Mouse (Mus musculus): ENCODE data around the gene Hist1h2be. TPM values are rescaled to one million over a fixed set of nuclear protein-coding genes. Genes with fewer than 3 reads are reported as not detected.

The Hist1h2be gene
- 0.49 and 0.51 TPM in 2 replicates for polyA plus RNA-seq (2015; fragmentation: Nextera tagmentation; extraction: Ambion mirVana)

- peak; percentile 74 for DNase-seq
- H3K4me3 ChIP-seq (ENCODE audit: low read depth, low read length): peak within 1 kb of the TSS; percentile 80
- no peaks in the 10 kb centered on the region; the same call in 1 of the 2 replicates for H3K27me3 ChIP-seq (ENCODE audit: insufficient read depth, low read length)
- no peaks in the 10 kb centered on the region for H3K9me3 ChIP-seq (ENCODE audit: low read length)
- peak; percentile 75 for ATAC-seq
- peak within 1 kb of the TSS; percentile 100 for H3K27ac ChIP-seq (ENCODE audit: low read depth)
- no peak for TF ChIP-seq CTCF (IDR thresholded peaks at IDR 0.05; ENCODE audit: low read depth)
- TF ChIP-seq EP300 (IDR thresholded peaks at IDR 0.05; ENCODE audit: low read depth): no peak; the same call in 1 of the 2 replicates
- WGBS (ENCODE audit: insufficient replicate concordance): under 1% methylated on average over 27 of the region's 27 CpGs
- peak within 1 kb of the TSS; percentile 95 for H3K4me2 ChIP-seq (ENCODE audit: low read depth, low read length)
- H3K9ac ChIP-seq (replicated peaks): peak within 1 kb of the TSS; percentile 99
- peaks cover 9% of the 10 kb centered on the region for H3K4me1 ChIP-seq (ENCODE audit: insufficient read depth)
- no peaks in the 10 kb centered on the region for H3K36me3 ChIP-seq (replicated peaks; ENCODE audit: insufficient read depth, low read length)
Observed at GRCm38 (mm10) chr13:23620733-23621531, at the start of gene Hist1h2be. Gene Hist1h2be, minus strand, starts transcription at chr13:23621124.

- Histone ChIP-seq H3K4me1 (ENCODE audit: insufficient read depth) (no peaks in the 10 kb centered on the region), H3K9ac (replicated peaks) (no peak overlapping the region), H3K9me3 (ENCODE audit: low read length) (no peaks in the 10 kb centered on the region), H3K36me3 (replicated peaks; ENCODE audit: insufficient read depth, low read length) (no peaks in the 10 kb centered on the region), H3K4me2 (ENCODE audit: low read depth, low read length) (no peak overlapping the region), H3K4me3 (ENCODE audit: low read depth, low read length) (no peak overlapping the region), H3K27me3 (ENCODE audit: insufficient read depth, low read length) (no peaks in the 10 kb centered on the region), H3K27ac (ENCODE audit: low read depth) (no peak overlapping the region)
- DNase-seq (no peak), ATAC-seq (no peak)
- 40% methylated on average over 3 of the region's 3 CpGs for WGBS (ENCODE audit: insufficient replicate concordance)
- TF ChIP-seq CTCF (IDR thresholded peaks at IDR 0.05; ENCODE audit: low read depth): no peak
Observed at GRCm38 (mm10) chr13:23662536-23662935, 41.6 kb upstream of the Hist1h2be start.

- no peak for ATAC-seq
- WGBS (ENCODE audit: insufficient replicate concordance): 65% methylated on average over 6 of the region's 6 CpGs
- no peaks in the 10 kb centered on the region for H3K36me3 ChIP-seq (replicated peaks; ENCODE audit: insufficient read depth, low read length)
- H3K4me3 ChIP-seq (ENCODE audit: low read depth, low read length): no peak overlapping the region
- DNase-seq: no peak
- no peaks in the 10 kb centered on the region for H3K27me3 ChIP-seq (ENCODE audit: insufficient read depth, low read length)
- H3K9ac ChIP-seq (replicated peaks): no peak overlapping the region
- no peak for TF ChIP-seq EP300 (IDR thresholded peaks at IDR 0.05; ENCODE audit: low read depth)
- no peak for TF ChIP-seq CTCF (IDR thresholded peaks at IDR 0.05; ENCODE audit: low read depth)
- H3K27ac ChIP-seq (ENCODE audit: low read depth): no peak overlapping the region
- H3K9me3 ChIP-seq (ENCODE audit: low read length): no peaks in the 10 kb centered on the region
- no peaks in the 10 kb centered on the region for H3K4me1 ChIP-seq (ENCODE audit: insufficient read depth)
- H3K4me2 ChIP-seq (ENCODE audit: low read depth, low read length): no peak overlapping the region
Observed at GRCm38 (mm10) chr13:23659636-23660366, 38.9 kb upstream of the Hist1h2be start.

- no peak for DNase-seq
- Histone ChIP-seq H3K36me3 (replicated peaks; ENCODE audit: insufficient read depth, low read length) (no peaks in the 10 kb centered on the region), H3K4me2 (ENCODE audit: low read depth, low read length) (no peak overlapping the region), H3K27me3 (ENCODE audit: insufficient read depth, low read length) (no peaks in the 10 kb centered on the region), H3K9ac (replicated peaks) (no peak overlapping the region), H3K9me3 (ENCODE audit: low read length) (no peaks in the 10 kb centered on the region), H3K4me1 (ENCODE audit: insufficient read depth) (no peaks in the 10 kb centered on the region), H3K27ac (ENCODE audit: low read depth) (no peak overlapping the region), H3K4me3 (ENCODE audit: low read depth, low read length) (no peak overlapping the region)
- WGBS (ENCODE audit: insufficient replicate concordance): 24% methylated on average over 1 of the region's 1 CpGs
- peak; percentile 63; the same call in 1 of the 2 replicates for ATAC-seq
- TF ChIP-seq EP300 (IDR thresholded peaks at IDR 0.05; ENCODE audit: low read depth) (no peak), CTCF (IDR thresholded peaks at IDR 0.05; ENCODE audit: low read depth) (peak; percentile 70)
Observed at GRCm38 (mm10) chr13:23630653-23631052, 9.7 kb upstream of the Hist1h2be start.

GRCm38 (mm10) chr13:23622861-23623450, 2.0 kb upstream of the Hist1h2be start:
- 21% methylated on average over 7 of the region's 7 CpGs for WGBS (ENCODE audit: insufficient replicate concordance)

More at GRCm38 (mm10) chr13:23622861-23623450, 2.0 kb upstream of the Hist1h2be start:
- H3K4me2 ChIP-seq (ENCODE audit: low read depth, low read length): peak overlapping the region; percentile 95
- no peaks in the 10 kb centered on the region for H3K9me3 ChIP-seq (ENCODE audit: low read length)
- H3K36me3 ChIP-seq (replicated peaks; ENCODE audit: insufficient read depth, low read length): no peaks in the 10 kb centered on the region
- TF ChIP-seq EP300 (IDR thresholded peaks at IDR 0.05; ENCODE audit: low read depth): no peak; the same call in 1 of the 2 replicates
- TF ChIP-seq CTCF (IDR thresholded peaks at IDR 0.05; ENCODE audit: low read depth): no peak
- peaks cover 9% of the 10 kb centered on the region for H3K4me1 ChIP-seq (ENCODE audit: insufficient read depth)
- H3K9ac ChIP-seq (replicated peaks): peak overlapping the region; percentile 99
- peak; percentile 20 for DNase-seq
- H3K4me3 ChIP-seq (ENCODE audit: low read depth, low read length): peak overlapping the region; percentile 80
- no peak for ATAC-seq
- H3K27me3 ChIP-seq (ENCODE audit: insufficient read depth, low read length): no peaks in the 10 kb centered on the region; the same call in 1 of the 2 replicates
- H3K27ac ChIP-seq (ENCODE audit: low read depth): peak overlapping the region; percentile 100

Data from liver, postnatal 0 days (tissue).